Mouse (Mus musculus) left cerebral cortex, adult 18-20 months (tissue): ENCODE measurements around the gene Ndufb7. TPM values are rescaled to one million over a fixed set of nuclear protein-coding genes. Genes with fewer than 3 reads are reported as not detected.
"Not testable (repeated sequence)": the region's sequence is repeated elsewhere in the genome, so short reads cannot be mapped to it uniquely, and the experiment has no call there.

Source experiments
- DNase-seq, 2 experiments: peaks; one replicate each; pipeline ENCODE4 v3.0.0; 2021 to 2022; ENCODE audit warnings: low spot score in 2 of 2, mixed read lengths in 1 of 2
- long read RNA-seq, 2 experiments: library from polyadenylated mRNA; stranded (forward); transcript quantifications; one replicate each; pipeline ENCODE4 v2.0.0; 2021
- total RNA-seq, 2 experiments: library from RNA; stranded (reverse); gene quantifications; 2 replicates each; pipeline ENCODE4 v1.2.3; 2021

The Ndufb7 gene
- total RNA-seq: 100 to 1,000 TPM; 136 to 155 TPM
- long read RNA-seq, experiment 1, transcript Ndufb7-201 (3 exons, 623 nt): major isoform, 194 of 198 reads
- long read RNA-seq, experiment 1, partial matches to known transcripts: 0 of 198 reads
- long read RNA-seq, experiment 1, other reads (novel, unspliced or antisense): 4 of 198 reads
- long read RNA-seq, experiment 2, transcript Ndufb7-201 (3 exons, 623 nt): major isoform, 211 of 212 reads
- long read RNA-seq, experiment 2, partial matches to known transcripts: 0 of 212 reads
- long read RNA-seq, experiment 2, other reads (novel, unspliced or antisense): 1 of 212 reads

GRCm38 (mm10) chr8:83566469-83567395 is at the start of gene Ndufb7:
Ndufb7 (plus strand) TSS chr8:83566671.
- DNase-seq: peak; percentile 97 to 99

- no peak for DNase-seq
Observed at GRCm38 (mm10) chr8:83520432-83520831, 46.0 kb upstream of the Ndufb7 start.

GRCm38 (mm10) chr8:83520907-83521306 is 45.6 kb upstream of the Ndufb7 start:
- DNase-seq: not testable (repeated sequence)

- DNase-seq: no peak
Observed at GRCm38 (mm10) chr8:83521310-83521709, 45.2 kb upstream of the Ndufb7 start.

GRCm38 (mm10) chr8:83534802-83535201 is 31.7 kb upstream of the Ndufb7 start:
- no peak for DNase-seq

GRCm38 (mm10) chr8:83535736-83536135 is 30.7 kb upstream of the Ndufb7 start, which contains the start of gene Olfr370:
Olfr370 (plus strand) TSS chr8:83535780.
- no peak for DNase-seq

- no peak for DNase-seq
Observed at GRCm38 (mm10) chr8:83562669-83563068, 3.8 kb upstream of the Ndufb7 start.

- no peak for DNase-seq
Observed at GRCm38 (mm10) chr8:83563246-83563645, 3.2 kb upstream of the Ndufb7 start.

GRCm38 (mm10) chr8:83565731-83566375 is 618 bp upstream of the Ndufb7 start:
- DNase-seq: no peak

- DNase-seq: no peak
Observed at GRCm38 (mm10) chr8:83567668-83568067, 1.2 kb downstream of the Ndufb7 start.

GRCm38 (mm10) chr8:83568128-83568527 is 1.7 kb downstream of the Ndufb7 start:
- DNase-seq: no peak

- no peak for DNase-seq
Observed at GRCm38 (mm10) chr8:83568755-83569154, 2.3 kb downstream of the Ndufb7 start.

- DNase-seq: no peak
Observed at GRCm38 (mm10) chr8:83569165-83569564, 2.7 kb downstream of the Ndufb7 start.

- no peak for DNase-seq
Observed at GRCm38 (mm10) chr8:83570272-83571000, 4.0 kb downstream of the Ndufb7 start.

GRCm38 (mm10) chr8:83571001-83571340 is 4.5 kb downstream of the Ndufb7 start:
- DNase-seq: not testable (repeated sequence)

- DNase-seq: no peak
Observed at GRCm38 (mm10) chr8:83571791-83572190, 5.3 kb downstream of the Ndufb7 start.

- no peak for DNase-seq
Observed at GRCm38 (mm10) chr8:83572246-83572812, 5.9 kb downstream of the Ndufb7 start.

- peak; percentile 32 to 43 for DNase-seq
Observed at GRCm38 (mm10) chr8:83573140-83573875, 6.8 kb downstream of the Ndufb7 start.

- DNase-seq: peak in 1 of 2 experiments; percentile 5
Observed at GRCm38 (mm10) chr8:83574631-83575315, 8.3 kb downstream of the Ndufb7 start.
